Mouse (Mus musculus): ENCODE measurements around the gene Asgr2.
A peak's percentile ranks its signal among the peaks of the same experiment; 100 is the strongest.

DNA sequence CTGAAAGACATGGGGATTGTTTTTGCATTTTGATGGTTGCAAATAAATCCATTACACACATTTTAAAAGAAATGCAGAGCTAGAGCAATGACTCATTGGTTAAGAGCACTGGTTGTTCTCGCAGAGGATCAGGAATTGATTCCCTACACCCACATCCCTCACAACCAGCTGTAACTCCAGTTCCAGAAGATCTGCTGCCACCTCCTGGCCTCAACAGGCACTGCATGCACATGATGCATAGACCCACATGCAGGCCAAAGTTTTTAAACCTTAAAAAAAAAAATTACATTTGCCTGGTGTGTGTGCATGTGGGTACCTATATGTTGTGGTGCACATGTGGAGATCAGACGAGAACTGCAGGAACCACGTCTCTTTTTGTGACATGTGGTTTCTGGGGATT is 17.7 kb downstream of the Asgr2 start:
- TF ChIP-seq CTCF (IDR thresholded peaks at IDR 0.05; ENCODE audit: low read depth) (peak; percentile 88), EP300 (IDR thresholded peaks at IDR 0.05; ENCODE audit: low read depth) (no peak)
